Mouse (Mus musculus) limb, embryonic 14.5 days (tissue): ENCODE measurements around the gene Olfr195. TPM values are rescaled to one million over a fixed set of nuclear protein-coding genes. Genes with fewer than 3 reads are reported as not detected.

Source experiments
- ATAC-seq: fragments of 200-750 bp; cut with Nextera tagmentation; 2 replicates; pipeline ENCODE4 v1.8.0; 2017; ENCODE audit warnings: low read depth, moderate number of reproducible peaks, moderate TSS enrichment; ENCODE audit not compliant: low FRiP score
- DNase-seq: peaks from one replicate; pipeline ENCODE4 v3.0.0-alpha.2; 2015; ENCODE audit warnings: low spot score
- H3K27ac ChIP-seq: fragments of 300-500 bp; sonication (generic); replicated peaks from 2 replicates; pipeline ENCODE4 v1.5.1; 2014; ENCODE audit warnings: low read depth, mild to moderate bottlenecking, low read length, moderate library complexity, mixed read lengths
- H3K27me3 ChIP-seq: fragments of 300-500 bp; sonication (generic); 2 replicates; pipeline ENCODE4 v1.6.1; 2014; ENCODE audit warnings: low read length, mixed read lengths; ENCODE audit not compliant: control insufficient read depth, insufficient read depth
- H3K36me3 ChIP-seq: fragments of 300-500 bp; sonication (generic); 2 replicates; pipeline ENCODE4 v1.6.1; 2014; ENCODE audit warnings: mild to moderate bottlenecking, low read length, moderate library complexity, mixed read lengths; ENCODE audit not compliant: control insufficient read depth, insufficient read depth
- H3K4me1 ChIP-seq: fragments of 300-500 bp; sonication (generic); 2 replicates; pipeline ENCODE4 v1.6.1; 2014; ENCODE audit warnings: antibody characterized with exemption, low read length, mixed read lengths; ENCODE audit not compliant: control insufficient read depth, insufficient read depth
- H3K4me2 ChIP-seq: fragments of 300-500 bp; sonication (generic); replicated peaks from 2 replicates; pipeline ENCODE4 v1.6.1; 2014; ENCODE audit warnings: low read depth, mild to moderate bottlenecking, low read length, moderate library complexity; ENCODE audit not compliant: severe bottlenecking
- H3K4me3 ChIP-seq: fragments of 300-500 bp; sonication (generic); replicated peaks from 2 replicates; pipeline ENCODE4 v1.5.1; 2014; ENCODE audit warnings: low read length
- H3K9ac ChIP-seq: fragments of 300-500 bp; sonication (generic); 2 replicates; pipeline ENCODE4 v1.6.1; 2014; ENCODE audit warnings: mild to moderate bottlenecking, low read depth, low read length, moderate library complexity; ENCODE audit not compliant: severe bottlenecking
- H3K9me3 ChIP-seq: fragments of 300-500 bp; sonication (generic); 2 replicates; pipeline ENCODE4 v1.6.1; 2016; ENCODE audit warnings: low read length; ENCODE audit not compliant: control insufficient read depth
- POLR2A ChIP-seq: fragments of 200-500 bp; IDR thresholded peaks from 2 replicates; pipeline ENCODE4 v1.8.0; 2012; ENCODE audit warnings: inconsistent platforms, mild to moderate bottlenecking, moderate library complexity, borderline replicate concordance; ENCODE audit not compliant: insufficient read depth, insufficient read length; ENCODE audit errors: extremely low read depth
- WGBS: fragments of 180-500 bp; shearing (Covaris S2); extraction: QIAGEN DNeasy Blood & Tissue Kit; methylation state at CpG from one replicate; pipeline ENCODE4 v1.1.7; 2014; 5-methylcytosine and 5-hydroxymethylcytosine counted together
- polyA plus RNA-seq, 2 experiments: library from polyadenylated mRNA; depleted of rRNA in 1 of 2; stranded (reverse) in 1 of 2; unstranded in 1 of 2; fragments of >200 nt; fragmentation: Nextera tagmentation in 1 of 2; extraction: Ambion mirVana in 1 of 2; gene quantifications; 2 replicates each; pipeline versions ENCODE4 v1.2.1 to v1.2.3; 2012 to 2014

Olfr195 gene
- polyA plus RNA-seq, 2 experiments: not detected

GRCm38 (mm10) chr16:59141105-59141504, 5.7 kb upstream of the Olfr195 start:
- H3K27ac ChIP-seq: no peak overlapping the region
- TF ChIP-seq POLR2A: no peak
- no peaks in the 10 kb centered on the region for H3K27me3 ChIP-seq
- H3K9ac ChIP-seq: no peak overlapping the region
- no peak overlapping the region for H3K4me3 ChIP-seq
- H3K4me2 ChIP-seq: no peak overlapping the region
- DNase-seq (no peak), ATAC-seq (no peak)
- H3K4me1 ChIP-seq: no peaks in the 10 kb centered on the region
- H3K36me3 ChIP-seq: no peaks in the 10 kb centered on the region
- no peaks in the 10 kb centered on the region for H3K9me3 ChIP-seq

GRCm38 (mm10) chr16:59151996-59152395, 5.2 kb downstream of the Olfr195 start:
- Histone ChIP-seq H3K4me2 (no peak overlapping the region), H3K9ac (no peak overlapping the region), H3K9me3 (no peaks in the 10 kb centered on the region), H3K27me3 (no peaks in the 10 kb centered on the region), H3K4me3 (no peak overlapping the region), H3K36me3 (no peaks in the 10 kb centered on the region), H3K27ac (no peak overlapping the region), H3K4me1 (no peaks in the 10 kb centered on the region)
- 73% methylated on average over 2 of the region's 2 CpGs for WGBS
- DNase-seq (no peak), ATAC-seq (no peak)
- no peak for TF ChIP-seq POLR2A

DNA sequence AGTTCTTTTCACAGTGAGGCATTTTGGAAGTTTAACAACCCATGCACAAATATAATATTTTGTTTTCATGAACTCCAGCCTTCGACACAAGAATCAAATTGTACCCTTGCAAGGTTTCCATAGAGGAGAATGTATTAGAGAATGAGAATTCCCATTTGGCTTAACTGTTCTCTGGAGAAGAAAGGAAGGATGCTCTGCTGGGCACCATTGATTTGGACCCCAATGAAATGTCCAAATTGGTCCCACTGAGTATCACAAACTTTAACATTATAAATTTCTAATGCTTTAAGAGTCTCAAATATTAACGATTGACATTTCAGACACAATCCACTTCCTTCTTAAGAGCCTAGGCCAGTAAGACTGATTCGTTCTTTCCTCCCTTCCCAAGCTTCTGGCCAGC, 23.5 kb downstream of the Olfr195 start, which contains the start of gene Olfr196:
Olfr196 (minus strand) TSS at position 101 of the 400 bp plus-strand sequence.
- no peaks in the 10 kb centered on the region for H3K4me1 ChIP-seq
- ATAC-seq (no peak), DNase-seq (no peak)
- no peak for TF ChIP-seq POLR2A
- H3K4me3 ChIP-seq: no peak within 1 kb of the TSS
- WGBS: 72% methylated on average over 3 of the region's 3 CpGs
- H3K9me3 ChIP-seq: no peaks in the 10 kb centered on the region
- no peaks in the 10 kb centered on the region for H3K27me3 ChIP-seq
- H3K9ac ChIP-seq: no peak within 1 kb of the TSS
- H3K36me3 ChIP-seq: no peaks in the 10 kb centered on the region
- no peak within 1 kb of the TSS for H3K4me2 ChIP-seq
- no peak within 1 kb of the TSS for H3K27ac ChIP-seq

Other genes starting within 250 kb of the Olfr195 start
- not detected in 2 replicates for gene Olfr181, start 218.3 kb upstream of the Olfr195 start, polyA plus RNA-seq (2012; rRNA removed)
- not detected in 2 replicates for gene Olfr181, start 218.3 kb upstream of the Olfr195 start, polyA plus RNA-seq (2014; fragmentation: Nextera tagmentation; extraction: Ambion mirVana)
- gene Olfr180, start 217.7 kb upstream of the Olfr195 start, polyA plus RNA-seq (2012; rRNA removed): not detected in 2 replicates
- gene Olfr180, start 217.7 kb upstream of the Olfr195 start, polyA plus RNA-seq (2014; fragmentation: Nextera tagmentation; extraction: Ambion mirVana): not detected in 2 replicates
- not detected in 2 replicates for gene Olfr183, start 151.7 kb upstream of the Olfr195 start, polyA plus RNA-seq (2012; rRNA removed)
- not detected in 2 replicates for gene Olfr183, start 151.7 kb upstream of the Olfr195 start, polyA plus RNA-seq (2014; fragmentation: Nextera tagmentation; extraction: Ambion mirVana)
- gene Olfr186, start 116.8 kb upstream of the Olfr195 start, polyA plus RNA-seq (2012; rRNA removed): not detected in 2 replicates
- gene Olfr186, start 116.8 kb upstream of the Olfr195 start, polyA plus RNA-seq (2014; fragmentation: Nextera tagmentation; extraction: Ambion mirVana): not detected in 2 replicates
- not detected in 2 replicates for gene Olfr187, start 107.3 kb upstream of the Olfr195 start, polyA plus RNA-seq (2012; rRNA removed)
- gene Olfr187, start 107.3 kb upstream of the Olfr195 start, polyA plus RNA-seq (2014; fragmentation: Nextera tagmentation; extraction: Ambion mirVana): not detected in 2 replicates
- gene Olfr190, start 69.0 kb upstream of the Olfr195 start, polyA plus RNA-seq (2012; rRNA removed): not detected in 2 replicates
- gene Olfr190, start 69.0 kb upstream of the Olfr195 start, polyA plus RNA-seq (2014; fragmentation: Nextera tagmentation; extraction: Ambion mirVana): not detected in 2 replicates
- gene Olfr191, start 57.2 kb upstream of the Olfr195 start, polyA plus RNA-seq (2012; rRNA removed): not detected in 2 replicates
- gene Olfr191, start 57.2 kb upstream of the Olfr195 start, polyA plus RNA-seq (2014; fragmentation: Nextera tagmentation; extraction: Ambion mirVana): not detected in 2 replicates
- not detected in 2 replicates for gene Olfr193, start 35.2 kb upstream of the Olfr195 start, polyA plus RNA-seq (2012; rRNA removed)
- gene Olfr193, start 35.2 kb upstream of the Olfr195 start, polyA plus RNA-seq (2014; fragmentation: Nextera tagmentation; extraction: Ambion mirVana): not detected in 2 replicates
- gene Olfr194, start 26.0 kb upstream of the Olfr195 start, polyA plus RNA-seq (2012; rRNA removed): not detected in 2 replicates
- gene Olfr194, start 26.0 kb upstream of the Olfr195 start, polyA plus RNA-seq (2014; fragmentation: Nextera tagmentation; extraction: Ambion mirVana): not detected in 2 replicates
- gene Olfr196, start 23.4 kb downstream of the Olfr195 start, polyA plus RNA-seq (2012; rRNA removed): not detected in 2 replicates
- not detected in 2 replicates for gene Olfr196, start 23.4 kb downstream of the Olfr195 start, polyA plus RNA-seq (2014; fragmentation: Nextera tagmentation; extraction: Ambion mirVana)
- not detected in 2 replicates for gene Olfr198, start 56.5 kb downstream of the Olfr195 start, polyA plus RNA-seq (2012; rRNA removed)
- not detected in 2 replicates for gene Olfr198, start 56.5 kb downstream of the Olfr195 start, polyA plus RNA-seq (2014; fragmentation: Nextera tagmentation; extraction: Ambion mirVana)
- not detected in 2 replicates for gene Olfr199, start 72.7 kb downstream of the Olfr195 start, polyA plus RNA-seq (2012; rRNA removed)
- not detected in 2 replicates for gene Olfr199, start 72.7 kb downstream of the Olfr195 start, polyA plus RNA-seq (2014; fragmentation: Nextera tagmentation; extraction: Ambion mirVana)
- not detected in 2 replicates for gene Olfr201, start 125.6 kb downstream of the Olfr195 start, polyA plus RNA-seq (2012; rRNA removed)
- gene Olfr201, start 125.6 kb downstream of the Olfr195 start, polyA plus RNA-seq (2014; fragmentation: Nextera tagmentation; extraction: Ambion mirVana): not detected in 2 replicates
- not detected in 2 replicates for gene Olfr202, start 139.7 kb downstream of the Olfr195 start, polyA plus RNA-seq (2012; rRNA removed)
- gene Olfr202, start 139.7 kb downstream of the Olfr195 start, polyA plus RNA-seq (2014; fragmentation: Nextera tagmentation; extraction: Ambion mirVana): not detected in 2 replicates
- not detected in 2 replicates for gene Olfr203, start 151.8 kb downstream of the Olfr195 start, polyA plus RNA-seq (2012; rRNA removed)
- gene Olfr203, start 151.8 kb downstream of the Olfr195 start, polyA plus RNA-seq (2014; fragmentation: Nextera tagmentation; extraction: Ambion mirVana): not detected in 2 replicates
- gene Olfr204, start 171.2 kb downstream of the Olfr195 start, polyA plus RNA-seq (2012; rRNA removed): not detected in 2 replicates
- not detected in 2 replicates for gene Olfr204, start 171.2 kb downstream of the Olfr195 start, polyA plus RNA-seq (2014; fragmentation: Nextera tagmentation; extraction: Ambion mirVana)
- gene Olfr205, start 184.1 kb downstream of the Olfr195 start, polyA plus RNA-seq (2012; rRNA removed): not detected in 2 replicates
- gene Olfr205, start 184.1 kb downstream of the Olfr195 start, polyA plus RNA-seq (2014; fragmentation: Nextera tagmentation; extraction: Ambion mirVana): not detected in 2 replicates
- not detected in 2 replicates for gene Olfr206, start 202.2 kb downstream of the Olfr195 start, polyA plus RNA-seq (2012; rRNA removed)
- gene Olfr206, start 202.2 kb downstream of the Olfr195 start, polyA plus RNA-seq (2014; fragmentation: Nextera tagmentation; extraction: Ambion mirVana): not detected in 2 replicates
- not detected in 2 replicates for gene Olfr209, start 216.9 kb downstream of the Olfr195 start, polyA plus RNA-seq (2012; rRNA removed)
- gene Olfr209, start 216.9 kb downstream of the Olfr195 start, polyA plus RNA-seq (2014; fragmentation: Nextera tagmentation; extraction: Ambion mirVana): not detected in 2 replicates